Mouse (Mus musculus) intestine, embryonic 14.5 days (tissue): Measurements from ENCODE around the gene Hmgcll1. TPM values are rescaled to one million over a fixed set of nuclear protein-coding genes. Genes with fewer than 3 reads are reported as not detected.

Experiments used
- ATAC-seq: fragments of 200-750 bp; cut with Nextera tagmentation; replicated peaks from 2 replicates; pipeline ENCODE4 v1.8.0; 2017; ENCODE audit warnings: low read depth, moderate number of reproducible peaks, moderate TSS enrichment, moderate library complexity; ENCODE audit not compliant: low FRiP score, low TSS enrichment
- DNase-seq: peaks from one replicate; pipeline ENCODE4 v3.0.0-alpha.2; 2018; ENCODE audit warnings: low spot score
- H3K27ac ChIP-seq: fragments of 300-500 bp; sonication (generic); 2 replicates; pipeline ENCODE4 v1.5.1; 2014; ENCODE audit warnings: low read depth, mild to moderate bottlenecking, control low read depth
- H3K27me3 ChIP-seq: fragments of 300-500 bp; sonication (generic); replicated peaks from 2 replicates; pipeline ENCODE4 v1.6.1; 2014; ENCODE audit warnings: low read length, control low read depth; ENCODE audit not compliant: control insufficient read depth, insufficient read depth
- H3K36me3 ChIP-seq: fragments of 300-500 bp; sonication (generic); 2 replicates; pipeline ENCODE4 v1.6.1; 2014; ENCODE audit warnings: low read length, control low read depth; ENCODE audit not compliant: control insufficient read depth, insufficient read depth
- H3K4me1 ChIP-seq: fragments of 300-500 bp; sonication (generic); replicated peaks from 2 replicates; pipeline ENCODE4 v1.6.1; 2014; ENCODE audit warnings: low read length, control low read depth, mixed read lengths; ENCODE audit not compliant: control insufficient read depth, insufficient read depth
- H3K4me2 ChIP-seq: fragments of 300-500 bp; sonication (generic); 2 replicates; pipeline ENCODE4 v1.6.1; 2014; ENCODE audit warnings: low read length
- H3K4me3 ChIP-seq: fragments of 300-500 bp; sonication (generic); 2 replicates; pipeline ENCODE4 v1.5.1; 2014; ENCODE audit warnings: low read depth, low read length, control low read depth, mixed read lengths
- H3K9ac ChIP-seq: fragments of 300-500 bp; sonication (generic); 2 replicates; pipeline ENCODE4 v1.6.1; 2014; ENCODE audit warnings: mild to moderate bottlenecking, low read length
- H3K9me3 ChIP-seq: fragments of 300-500 bp; sonication (generic); 2 replicates; pipeline ENCODE4 v1.6.1; 2016; ENCODE audit warnings: low read length, control low read depth; ENCODE audit not compliant: control insufficient read depth
- WGBS: fragments of 180-500 bp; shearing (Covaris S2); extraction: QIAGEN DNeasy Blood & Tissue Kit; methylation state at CpG from one replicate; pipeline ENCODE4 v1.1.7; 2014; 5-methylcytosine and 5-hydroxymethylcytosine counted together
- polyA plus RNA-seq: library from polyadenylated mRNA; unstranded; fragments of >200 nt; fragmentation: Nextera tagmentation; extraction: Ambion mirVana; gene quantifications from 2 replicates; pipeline ENCODE4 v1.2.1, GENCODE M21; 2014

Gene Hmgcll1
- 2.2 and 3.7 TPM in 2 replicates for polyA plus RNA-seq

- H3K27ac ChIP-seq = no peak within 1 kb of the TSS
- peak within 1 kb of the TSS; percentile 40 for H3K4me3 ChIP-seq
- H3K9ac ChIP-seq = peak within 1 kb of the TSS; percentile 34
- peak; percentile 77 for DNase-seq
- H3K27me3 ChIP-seq = no peaks in the 10 kb centered on the region
- no peaks in the 10 kb centered on the region for H3K9me3 ChIP-seq
- no peaks in the 10 kb centered on the region for H3K36me3 ChIP-seq
- ATAC-seq = peak; percentile 76
- H3K4me1 ChIP-seq = no peaks in the 10 kb centered on the region
- WGBS = 6% methylated on average over 40 of the region's 40 CpGs
- peak within 1 kb of the TSS; percentile 64 for H3K4me2 ChIP-seq
These were observed at the start of gene Hmgcll1 for GRCm38 (mm10) chr9:76014631-76015531. TSS of gene Hmgcll1 (plus strand) at chr9:76014855.

DNA sequence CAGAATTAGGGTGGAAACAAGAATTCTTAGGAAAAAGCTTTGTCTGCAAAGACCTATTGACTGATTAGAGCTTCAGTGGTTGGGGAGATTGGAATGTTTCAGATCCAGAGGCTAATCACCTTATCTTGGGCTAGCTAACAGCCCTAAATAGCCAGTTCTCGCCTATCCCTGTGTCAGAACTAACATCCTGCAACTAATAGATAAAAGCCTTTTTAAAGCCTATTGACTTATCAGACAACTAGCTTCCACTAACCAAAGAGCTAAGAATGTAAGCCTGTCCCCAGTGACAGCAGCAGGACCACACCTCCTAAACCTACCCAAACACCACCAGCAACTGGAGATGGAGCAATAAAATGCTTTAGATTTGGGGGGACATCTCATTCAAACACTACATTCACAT is 34.6 kb upstream of the Hmgcll1 start:
- no peak overlapping the region for H3K4me3 ChIP-seq
- ATAC-seq (no peak), DNase-seq (no peak)
- H3K9me3 ChIP-seq = no peaks in the 10 kb centered on the region
- no peaks in the 10 kb centered on the region for H3K4me1 ChIP-seq
- H3K9ac ChIP-seq = no peak overlapping the region
- no peaks in the 10 kb centered on the region for H3K27me3 ChIP-seq
- no peaks in the 10 kb centered on the region for H3K36me3 ChIP-seq
- WGBS = 80% methylated on average over 1 of the region's 1 CpGs
- H3K27ac ChIP-seq = no peak overlapping the region
- H3K4me2 ChIP-seq = no peak overlapping the region

DNA sequence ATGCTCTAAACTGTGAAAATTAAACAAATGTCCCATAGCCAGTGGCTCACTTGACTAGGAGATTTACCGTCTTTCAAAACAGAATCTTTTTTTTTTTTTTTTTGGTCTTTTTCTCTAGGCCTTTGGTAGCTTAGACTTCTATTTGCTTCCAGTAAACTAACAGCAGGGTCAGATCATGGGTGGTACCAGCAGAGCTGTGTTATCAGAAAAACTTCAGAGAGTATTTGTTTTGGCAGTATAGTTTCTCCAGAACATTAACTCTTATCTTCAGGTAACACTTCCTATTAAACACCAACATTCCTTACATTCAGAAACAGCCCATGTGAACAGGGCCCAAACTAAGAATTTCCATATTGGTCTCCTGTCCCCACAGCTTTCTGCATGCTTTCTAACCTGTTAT is 33.5 kb upstream of the Hmgcll1 start:
- DNase-seq (no peak), ATAC-seq (no peak)
- Histone ChIP-seq H3K36me3 (no peaks in the 10 kb centered on the region), H3K9ac (no peak overlapping the region), H3K27ac (no peak overlapping the region), H3K9me3 (no peaks in the 10 kb centered on the region), H3K4me3 (no peak overlapping the region), H3K27me3 (no peaks in the 10 kb centered on the region), H3K4me2 (no peak overlapping the region), H3K4me1 (no peaks in the 10 kb centered on the region)
- WGBS = 75% methylated on average over 1 of the region's 1 CpGs

DNA sequence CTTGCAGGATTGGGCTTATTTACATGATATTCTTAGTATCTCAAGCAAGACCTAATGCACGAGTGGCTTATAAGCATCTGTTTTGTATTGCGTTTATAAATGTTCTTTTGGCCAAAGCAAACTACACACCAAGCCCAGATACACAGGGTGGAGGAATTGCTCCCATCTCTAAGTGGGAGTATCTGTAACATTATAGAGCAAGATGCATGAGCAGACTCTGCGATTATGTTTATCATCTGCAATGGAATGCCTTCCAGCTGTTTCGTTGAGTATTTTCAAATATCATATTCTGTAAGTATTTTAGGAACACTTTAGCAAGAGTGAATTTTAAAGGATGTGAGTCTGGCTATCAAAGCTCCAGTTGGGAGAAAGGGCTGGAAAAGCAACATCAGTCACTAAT is 25.2 kb upstream of the Hmgcll1 start:
- Histone ChIP-seq H3K9ac (no peak overlapping the region), H3K27me3 (no peaks in the 10 kb centered on the region), H3K9me3 (no peaks in the 10 kb centered on the region), H3K4me1 (no peaks in the 10 kb centered on the region), H3K4me3 (no peak overlapping the region), H3K4me2 (no peak overlapping the region), H3K27ac (no peak overlapping the region), H3K36me3 (no peaks in the 10 kb centered on the region)
- no peak for DNase-seq
- 69% methylated on average over 4 of the region's 4 CpGs for WGBS
- ATAC-seq = no peak

GRCm38 (mm10) chr9:75998791-75999350 is 15.8 kb upstream of the Hmgcll1 start:
- ATAC-seq (no peak), DNase-seq (no peak)
- H3K9me3 ChIP-seq = no peaks in the 10 kb centered on the region
- H3K27ac ChIP-seq = no peak overlapping the region
- 54% methylated on average over 2 of the region's 2 CpGs for WGBS
- H3K4me1 ChIP-seq = peaks cover 5% of the 10 kb centered on the region; the same call in 1 of the 2 replicates
- H3K9ac ChIP-seq = no peak overlapping the region
- H3K4me2 ChIP-seq = no peak overlapping the region
- no peaks in the 10 kb centered on the region for H3K27me3 ChIP-seq
- no peaks in the 10 kb centered on the region for H3K36me3 ChIP-seq
- no peak overlapping the region for H3K4me3 ChIP-seq

- no peaks in the 10 kb centered on the region for H3K9me3 ChIP-seq
- no peaks in the 10 kb centered on the region for H3K36me3 ChIP-seq
- no peak overlapping the region for H3K4me2 ChIP-seq
- WGBS = 74% methylated on average over 10 of the region's 10 CpGs
- no peak overlapping the region for H3K9ac ChIP-seq
- no peaks in the 10 kb centered on the region for H3K27me3 ChIP-seq
- no peak overlapping the region for H3K27ac ChIP-seq
- no peak for DNase-seq
- no peak overlapping the region for H3K4me3 ChIP-seq
- ATAC-seq = no peak
- peaks cover 5% of the 10 kb centered on the region; the same call in 1 of the 2 replicates for H3K4me1 ChIP-seq
These were observed 13.5 kb upstream of the Hmgcll1 start for GRCm38 (mm10) chr9:76000876-76001858.

GRCm38 (mm10) chr9:76003066-76003465 is 11.6 kb upstream of the Hmgcll1 start:
- H3K9me3 ChIP-seq = no peaks in the 10 kb centered on the region
- no peak overlapping the region for H3K27ac ChIP-seq
- ATAC-seq (no peak), DNase-seq (no peak)
- WGBS = 54% methylated on average over 3 of the region's 3 CpGs
- no peak overlapping the region for H3K9ac ChIP-seq
- no peaks in the 10 kb centered on the region for H3K36me3 ChIP-seq
- no peak overlapping the region for H3K4me2 ChIP-seq
- H3K4me1 ChIP-seq = peaks cover 11% of the 10 kb centered on the region
- H3K4me3 ChIP-seq = no peak overlapping the region
- H3K27me3 ChIP-seq = no peaks in the 10 kb centered on the region

- DNase-seq = no peak
- no peaks in the 10 kb centered on the region for H3K27me3 ChIP-seq
- ATAC-seq = no peak
- WGBS = 25% methylated on average over 6 of the region's 6 CpGs
- H3K9me3 ChIP-seq = no peaks in the 10 kb centered on the region
- H3K9ac ChIP-seq = no peak overlapping the region
- H3K4me1 ChIP-seq = peaks cover 11% of the 10 kb centered on the region
- H3K4me2 ChIP-seq = no peak overlapping the region
- H3K4me3 ChIP-seq = no peak overlapping the region
- H3K36me3 ChIP-seq = no peaks in the 10 kb centered on the region
- no peak overlapping the region for H3K27ac ChIP-seq
These were observed 11.0 kb upstream of the Hmgcll1 start for GRCm38 (mm10) chr9:76003637-76004036.
